Mouse (Mus musculus): Measurements from ENCODE around the gene Ppp1r14a. TPM values are rescaled to one million over a fixed set of nuclear protein-coding genes. Genes with fewer than 3 reads are reported as not detected.

Ppp1r14a gene
- total RNA-seq, 2 experiments from 2014 or later, result 2.4 to 3.3 TPM

- peak in 1 of 2 experiments; percentile 60 for DNase-seq (ENCODE audit: extremely low spot score in 1 of 2, low spot score in 2 of 2)
- intact Hi-C loops (cut with DNase I), result no loop called here
These were observed 27.1 kb downstream of the Ppp1r14a start for GRCm38 (mm10) chr7:29316137-29316734.

GRCm38 (mm10) chr7:29316976-29317375, 27.9 kb downstream of the Ppp1r14a start:
- intact Hi-C loops (cut with DNase I), result no loop called here
- DNase-seq (ENCODE audit: extremely low spot score in 1 of 2, low spot score in 2 of 2), result peak in 1 of 2 experiments; percentile 87

- intact Hi-C loops (cut with DNase I), result no loop called here
- DNase-seq (ENCODE audit: extremely low spot score in 1 of 2, low spot score in 2 of 2), result peak in 1 of 2 experiments; percentile 88
These were observed 28.4 kb downstream of the Ppp1r14a start for GRCm38 (mm10) chr7:29317558-29317957.

GRCm38 (mm10) chr7:29318115-29318911, 29.2 kb downstream of the Ppp1r14a start:
- intact Hi-C loops (cut with DNase I), result no loop called here
- DNase-seq (ENCODE audit: extremely low spot score in 1 of 2, low spot score in 2 of 2), result peak in 1 of 2 experiments; percentile 64

- DNase-seq (ENCODE audit: extremely low spot score in 1 of 2, low spot score in 2 of 2), result no peak
- intact Hi-C loops (cut with DNase I), result no loop called here
These were observed 30.5 kb downstream of the Ppp1r14a start for GRCm38 (mm10) chr7:29319337-29320307.

GRCm38 (mm10) chr7:29327087-29327486, 38.0 kb downstream of the Ppp1r14a start:
- intact Hi-C loops (cut with DNase I), result no loop called here
- DNase-seq (ENCODE audit: extremely low spot score in 1 of 2, low spot score in 2 of 2), result no peak

- DNase-seq (ENCODE audit: extremely low spot score in 1 of 2, low spot score in 2 of 2), result no peak
- intact Hi-C loops (cut with DNase I), result no loop called here
These were observed 39.9 kb downstream of the Ppp1r14a start for GRCm38 (mm10) chr7:29328984-29329383.

- DNase-seq (ENCODE audit: extremely low spot score in 1 of 2, low spot score in 2 of 2), result no peak
- intact Hi-C loops (cut with DNase I), result no loop called here
These were observed 45.0 kb downstream of the Ppp1r14a start for GRCm38 (mm10) chr7:29334156-29334555.

GRCm38 (mm10) chr7:29335276-29335675, 46.2 kb downstream of the Ppp1r14a start:
- no peak for DNase-seq (ENCODE audit: extremely low spot score in 1 of 2, low spot score in 2 of 2)
- intact Hi-C loops (cut with DNase I), result no loop called here

- DNase-seq (ENCODE audit: extremely low spot score in 1 of 2, low spot score in 2 of 2), result no peak
- intact Hi-C loops (cut with DNase I), result no loop called here
These were observed 46.9 kb downstream of the Ppp1r14a start for GRCm38 (mm10) chr7:29335841-29336671.

GRCm38 (mm10) chr7:29336795-29337319, 47.7 kb downstream of the Ppp1r14a start:
- intact Hi-C loops (cut with DNase I), result no loop called here
- DNase-seq (ENCODE audit: extremely low spot score in 1 of 2, low spot score in 2 of 2), result no peak

- no peak for DNase-seq (ENCODE audit: extremely low spot score in 1 of 2, low spot score in 2 of 2)
- intact Hi-C loops (cut with DNase I), result no loop called here
These were observed 48.7 kb downstream of the Ppp1r14a start for GRCm38 (mm10) chr7:29337766-29338165.

GRCm38 (mm10) chr7:29338351-29338919, 49.3 kb downstream of the Ppp1r14a start:
- no peak for DNase-seq (ENCODE audit: extremely low spot score in 1 of 2, low spot score in 2 of 2)
- intact Hi-C loops (cut with DNase I), result no loop called here

- intact Hi-C loops (cut with DNase I), result no loop called here
- no peak for DNase-seq (ENCODE audit: extremely low spot score in 1 of 2, low spot score in 2 of 2)
These were observed 50.0 kb downstream of the Ppp1r14a start for GRCm38 (mm10) chr7:29338984-29339679.

GRCm38 (mm10) chr7:29340247-29340646, 51.1 kb downstream of the Ppp1r14a start:
- intact Hi-C loops (cut with DNase I), result no loop called here
- no peak for DNase-seq (ENCODE audit: extremely low spot score in 1 of 2, low spot score in 2 of 2)

- no peak for DNase-seq (ENCODE audit: extremely low spot score in 1 of 2, low spot score in 2 of 2)
- intact Hi-C loops (cut with DNase I), result no loop called here
These were observed 51.7 kb downstream of the Ppp1r14a start for GRCm38 (mm10) chr7:29340838-29341237.

- DNase-seq (ENCODE audit: extremely low spot score in 1 of 2, low spot score in 2 of 2), result no peak
- intact Hi-C loops (cut with DNase I), result no loop called here
These were observed 52.6 kb downstream of the Ppp1r14a start for GRCm38 (mm10) chr7:29341722-29342121.

All from left cerebral cortex, postnatal 10 days (tissue).